Mouse (Mus musculus) CH12.LX (cell line): Measurements from ENCODE around the gene Mdfic. TPM values are rescaled to one million over a fixed set of nuclear protein-coding genes. Genes with fewer than 3 reads are reported as not detected.
"Not testable (repeated sequence)": the region's sequence is repeated elsewhere in the genome, so short reads cannot be mapped to it uniquely, and the experiment has no call there.

Source experiments
- DNase-seq: peaks from one replicate; pipeline ENCODE4 v3.0.0-alpha.2; 2013; ENCODE audit errors: extremely low read depth
- H3K27ac ChIP-seq: 2 replicates; pipeline ENCODE4 v1.5.1; 2012; ENCODE audit warnings: low read depth, mild to moderate bottlenecking, control low read depth, moderate library complexity; ENCODE audit not compliant: insufficient read depth
- H3K27me3 ChIP-seq: replicated peaks from 2 replicates; pipeline ENCODE3; 2012; ENCODE audit warnings: inconsistent platforms
- H3K36me3 ChIP-seq, 2 experiments: replicated peaks in 1 of 2; 2 replicates each; pipeline versions ENCODE3 to v1.6.1; 2012; ENCODE audit warnings: inconsistent platforms in 1 of 2, low read length in 1 of 2, mild to moderate bottlenecking in 1 of 2, mixed read lengths in 1 of 2, moderate library complexity in 1 of 2; ENCODE audit not compliant: control insufficient read depth in 1 of 2, insufficient read depth in 1 of 2
- H3K4me1 ChIP-seq, 2 experiments: 2 replicates each; pipeline ENCODE4 v1.6.1; 2012; ENCODE audit warnings: inconsistent platforms in 1 of 2, moderate library complexity in 1 of 2; ENCODE audit not compliant: insufficient read depth in 2 of 2, control insufficient read depth in 1 of 2
- H3K4me2 ChIP-seq: 2 replicates; pipeline ENCODE4 v1.6.1; 2012; ENCODE audit warnings: low read depth, mild to moderate bottlenecking, control low read depth; ENCODE audit not compliant: poor library complexity, insufficient read depth, severe bottlenecking
- H3K4me3 ChIP-seq, 3 experiments: fragments of 150-350 bp in 1 of 3; sonication (generic) in 1 of 3; replicated peaks in 1 of 3; 2 replicates each; pipeline versions ENCODE3 to v1.5.1; 2011 to 2012; ENCODE audit warnings: low read depth in 2 of 3, low read length in 2 of 3, mild to moderate bottlenecking in 2 of 3, moderate library complexity in 2 of 3, control low read depth in 1 of 3, improper control_type of control experiment in 1 of 3, inconsistent platforms in 1 of 3, mixed read lengths in 1 of 3; ENCODE audit not compliant: poor library complexity in 1 of 3
- H3K79me2 ChIP-seq: replicated peaks from 2 replicates; pipeline ENCODE4 v1.6.1; 2012; ENCODE audit warnings: mild to moderate bottlenecking, moderate library complexity; ENCODE audit not compliant: control insufficient read depth, poor library complexity, insufficient read depth, severe bottlenecking; ENCODE audit errors: extremely low read depth
- H3K9ac ChIP-seq: 2 replicates; pipeline ENCODE4 v1.6.1; 2012; ENCODE audit warnings: low read depth, mild to moderate bottlenecking, control low read depth, moderate library complexity; ENCODE audit not compliant: insufficient read depth
- H3K9me3 ChIP-seq: replicated peaks from 2 replicates; pipeline ENCODE3; 2012; ENCODE audit warnings: low read length, inconsistent platforms, mixed read lengths
- BHLHE40 ChIP-seq: IDR thresholded peaks from 2 replicates; pipeline ENCODE4 v1.6.1; 2011; ENCODE audit warnings: mild to moderate bottlenecking, low read depth, low read length, improper control_type of control experiment
- CHD2 ChIP-seq: IDR thresholded peaks from 2 replicates; pipeline ENCODE4 v1.6.1; 2011; ENCODE audit warnings: low read length, improper control_type of control experiment
- E2F4 ChIP-seq: IDR thresholded peaks from 2 replicates; pipeline ENCODE4 v1.6.1; 2011; ENCODE audit warnings: low read depth, low read length, improper control_type of control experiment; ENCODE audit not compliant: insufficient replicate concordance
- ETS1 ChIP-seq: conservative IDR thresholded peaks from 2 replicates; pipeline ENCODE4 v1.6.1; 2012; ENCODE audit warnings: low read depth, mild to moderate bottlenecking, inconsistent platforms, low read length, improper control_type of control experiment, moderate library complexity
- IRF4 ChIP-seq: IDR thresholded peaks from 2 replicates; pipeline ENCODE4 v1.6.1; 2014; ENCODE audit warnings: low read depth, mild to moderate bottlenecking, inconsistent platforms, low read length, improper control_type of control experiment
- JUND ChIP-seq: conservative IDR thresholded peaks from 2 replicates; pipeline ENCODE4 v1.6.1; 2011; ENCODE audit warnings: low read depth, low read length, improper control_type of control experiment
- KAT2A ChIP-seq: IDR thresholded peaks from 2 replicates; pipeline ENCODE4 v1.6.1; 2012; ENCODE audit warnings: low read length, improper control_type of control experiment, inconsistent platforms; ENCODE audit not compliant: insufficient replicate concordance
- MAFK ChIP-seq: IDR thresholded peaks from 2 replicates; pipeline ENCODE4 v1.6.1; 2011; ENCODE audit warnings: low read length, improper control_type of control experiment; ENCODE audit not compliant: insufficient replicate concordance
- MAX ChIP-seq: IDR thresholded peaks from 2 replicates; pipeline ENCODE4 v1.6.1; 2011; ENCODE audit warnings: low read length, improper control_type of control experiment
- MXI1 ChIP-seq: IDR thresholded peaks from 2 replicates; pipeline ENCODE4 v1.6.1; 2011; ENCODE audit warnings: mild to moderate bottlenecking, low read depth, low read length, improper control_type of control experiment
- MYC ChIP-seq: IDR thresholded peaks from 2 replicates; pipeline ENCODE4 v1.6.1; 2011; ENCODE audit warnings: low read depth, mild to moderate bottlenecking, improper control_type of control experiment, low read length
- NELFE ChIP-seq: IDR thresholded peaks from 2 replicates; pipeline ENCODE4 v1.6.1; 2011; ENCODE audit warnings: low read depth, low read length, improper control_type of control experiment
- NRF1 ChIP-seq: IDR thresholded peaks from 2 replicates; pipeline ENCODE4 v1.6.1; 2014; ENCODE audit warnings: low read depth, mild to moderate bottlenecking, inconsistent platforms, low read length, improper control_type of control experiment, moderate library complexity
- PAX5 ChIP-seq: IDR thresholded peaks from 2 replicates; pipeline ENCODE4 v1.6.1; 2012; ENCODE audit warnings: low read length, inconsistent platforms, mixed read lengths
- POLR2A ChIP-seq: IDR thresholded peaks from 2 replicates; pipeline ENCODE4 v1.6.1; 2011; ENCODE audit warnings: low read depth, mild to moderate bottlenecking, improper control_type of control experiment, low read length
- POLR2AphosphoS2 ChIP-seq: IDR thresholded peaks from 2 replicates; pipeline ENCODE4 v1.6.1; 2011; ENCODE audit warnings: low read depth, low read length, improper control_type of control experiment
- SIN3A ChIP-seq: IDR thresholded peaks from 2 replicates; pipeline ENCODE4 v1.6.1; 2012; ENCODE audit warnings: low read length, improper control_type of control experiment, inconsistent platforms
- TCF12 ChIP-seq: IDR thresholded peaks from 2 replicates; pipeline ENCODE4 v1.6.1; 2014; ENCODE audit warnings: low read depth, mild to moderate bottlenecking, inconsistent platforms, low read length, improper control_type of control experiment
- UBTF ChIP-seq: IDR thresholded peaks from 2 replicates; pipeline ENCODE4 v1.6.1; 2012; ENCODE audit warnings: low read depth, mild to moderate bottlenecking, inconsistent platforms, low read length, improper control_type of control experiment, moderate library complexity
- ZC3H11A ChIP-seq: IDR thresholded peaks from 2 replicates; pipeline ENCODE4 v1.6.1; 2012; ENCODE audit warnings: low read depth, mild to moderate bottlenecking, inconsistent platforms, low read length, improper control_type of control experiment
- ZKSCAN1 ChIP-seq: IDR thresholded peaks from 2 replicates; pipeline ENCODE4 v1.6.1; 2012; ENCODE audit warnings: low read depth, inconsistent platforms, low read length, improper control_type of control experiment, borderline replicate concordance
- ZMIZ1 ChIP-seq: IDR thresholded peaks from 2 replicates; pipeline ENCODE4 v1.6.1; 2012; ENCODE audit warnings: low read depth, mild to moderate bottlenecking, inconsistent platforms, low read length, improper control_type of control experiment
- ZNF384 ChIP-seq: IDR thresholded peaks from 2 replicates; pipeline ENCODE4 v1.6.1; 2012; ENCODE audit warnings: low read depth, low read length, improper control_type of control experiment, inconsistent platforms
- dilution Hi-C: fragments of 300-500 bp; cut with MboI; formaldehyde crosslinking; loops from 2 replicates; pipeline ENCODE4 v1.14.3; 2020; ENCODE audit warnings: low sequenced_read_pairs; ENCODE audit not compliant: extremely low pct_unique_long_range_greater_than_20kb, extremely low pct_ligation_motif_present
- in situ Hi-C: fragments of 300-500 bp; cut with MboI; formaldehyde crosslinking; loops from 3 replicates; pipeline ENCODE4 v1.14.3; 2019; ENCODE audit warnings: low sequenced_read_pairs, low pct_ligation_motif_present, low pct_unique_long_range_greater_than_20kb, mixed read lengths
- polyA plus RNA-seq: library from polyadenylated mRNA; unstranded; fragments of >175 nt; gene quantifications from 2 replicates; pipeline ENCODE4 v1.2.1, GENCODE M21; 2012; ENCODE audit warnings: low read depth; ENCODE audit not compliant: insufficient read length
- total RNA-seq, 2 experiments: library from RNA; depleted of rRNA; stranded (reverse); fragments of 300-350 nt in 1 of 2; fragments of >200 nt in 1 of 2; gene quantifications; 2 replicates each; pipeline ENCODE4 v1.2.3; 2012 to 2014

Gene Mdfic
- total and polyA plus RNA-seq, 3 experiments, result 8.3 to 14.7 (median 14.1) TPM

- peaks cover 8% of the 10 kb centered on the region; the same call in 1 of the 2 replicates for H3K79me2 ChIP-seq
- peak overlapping the region; percentile 79 for H3K9ac ChIP-seq
- H3K4me2 ChIP-seq, result peak overlapping the region; percentile 88
- no peaks in the 10 kb centered on the region for H3K9me3 ChIP-seq
- H3K27me3 ChIP-seq, result no peaks in the 10 kb centered on the region
- in situ Hi-C loops, result no loop called here
- no peak for TF ChIP-seq ETS1
- TF ChIP-seq NRF1, result no peak
- no peak for TF ChIP-seq KAT2A
- TF ChIP-seq PAX5, result no peak
- no peak for TF ChIP-seq SIN3A
- no peak for TF ChIP-seq TCF12
- TF ChIP-seq BHLHE40, result no peak
- TF ChIP-seq POLR2A, result no peak
- no peak for TF ChIP-seq JUND
- dilution Hi-C loops, result no loop called here
- DNase-seq, result no peak
- H3K4me3 ChIP-seq, result peak overlapping the region; percentile 73 to 90 (median 87)
- H3K36me3 ChIP-seq, result peaks cover 3 to 18% of the 10 kb centered on the region in 2 experiments
- no peak overlapping the region for H3K27ac ChIP-seq
- H3K4me1 ChIP-seq, result peaks cover 3 to 11% of the 10 kb centered on the region in 2 experiments; a peak in 3 of 4 replicates
Measured at GRCm38 (mm10) chr6:15721716-15722031, 1.2 kb downstream of the Mdfic start.

GRCm38 (mm10) chr6:15722631-15723030 lies 2.2 kb downstream of the Mdfic start:
- H3K4me3 ChIP-seq, H3K79me2 ChIP-seq, dilution Hi-C loops, H3K9me3 ChIP-seq, H3K4me2 ChIP-seq, H3K27me3 ChIP-seq, in situ Hi-C loops, H3K27ac ChIP-seq, H3K9ac ChIP-seq, DNase-seq: not testable (repeated sequence)
- TF ChIP-seq ZNF384, result peak; percentile 56; the same call in 1 of the 2 replicates
- H3K36me3 ChIP-seq, result peaks cover 4 to 18% of the 10 kb centered on the region in 2 experiments
- H3K4me1 ChIP-seq, result peaks cover 3 to 12% of the 10 kb centered on the region in 2 experiments; a peak in 3 of 4 replicates

- Histone ChIP-seq H3K4me1 (peaks cover 9 to 28% of the 10 kb centered on the region in 2 experiments; a peak in 3 of 4 replicates), H3K27me3 (no peaks in the 10 kb centered on the region), H3K4me2 (no peak overlapping the region), H3K79me2 (peaks cover 11% of the 10 kb centered on the region; the same call in 1 of the 2 replicates), H3K27ac (no peak overlapping the region), H3K9ac (no peak overlapping the region), H3K36me3 (peaks cover 13 to 27% of the 10 kb centered on the region in 2 experiments), H3K4me3 (no peak overlapping the region), H3K9me3 (no peaks in the 10 kb centered on the region)
- no peak for DNase-seq
- in situ Hi-C loops, result no loop called here
- dilution Hi-C loops, result no loop called here
- no peak for TF ChIP-seq MAX
- TF ChIP-seq UBTF, result no peak
- no peak for TF ChIP-seq CHD2
- TF ChIP-seq NELFE, result no peak
- no peak for TF ChIP-seq E2F4
- no peak for TF ChIP-seq ZMIZ1
- TF ChIP-seq JUND, result no peak
- no peak for TF ChIP-seq IRF4
- no peak for TF ChIP-seq ZC3H11A
- no peak for TF ChIP-seq PAX5
- TF ChIP-seq MXI1, result no peak
- TF ChIP-seq MAFK, result no peak
- no peak for TF ChIP-seq MYC
- no peak for TF ChIP-seq POLR2AphosphoS2
- TF ChIP-seq ETS1, result no peak
- TF ChIP-seq ZKSCAN1, result no peak
Measured at GRCm38 (mm10) chr6:15724304-15724703, 3.8 kb downstream of the Mdfic start.
